ENCODE assay signal across 18 mouse cellular contexts in genomic region chr6:83180605-83181004, GRCm38 (mm10). TPM values are rescaled to one million over a fixed set of nuclear protein-coding genes. Genes with fewer than 3 reads are reported as not detected.
A peak's percentile ranks its signal among the peaks of the same experiment; 100 is the strongest.
DNase-seq lines count a peak whose midpoint lies in the region; ATAC-seq and TF ChIP-seq lines count a peak whose summit lies in the region.
"Had no signal": no experiment of that assay in that cellular context is flagged by ENCODE, and none has a peak within 500 bp of the region (broad histone marks: within the 10 kb centered on the region; RNA-seq: fewer than 3 reads in every experiment).

No protein-coding gene starts in this region.

- TF ChIP-seq EP300 in liver, postnatal 0 days (IDR thresholded peaks at IDR 0.05; ENCODE audit: low read depth) = no peak

- H3K27ac ChIP-seq in cortical plate, adult 2 months (ENCODE audit: insufficient read depth, low read length) = no peak overlapping the region
- no peak overlapping the region for H3K27ac ChIP-seq in hindbrain, embryonic 16.5 days (ENCODE audit: low read depth, low read length)
- H3K27ac ChIP-seq in midbrain, postnatal 0 days (ENCODE audit: low read depth, low read length) = no peak overlapping the region
- H3K27ac ChIP-seq in kidney, adult 2 months (ENCODE audit: insufficient read depth, low read depth, low read length) = no peak overlapping the region
- H3K27ac ChIP-seq in liver, postnatal 0 days (ENCODE audit: low read depth) = no peak overlapping the region
- H3K27ac ChIP-seq: forebrain, embryonic 12.5 days; stomach, postnatal 0 days had no signal

- H3K36me3 ChIP-seq in hindbrain, embryonic 16.5 days (ENCODE audit: control insufficient read depth, insufficient read depth, low read length) = peaks cover 15% of the 10 kb centered on the region
- H3K36me3 ChIP-seq in midbrain, postnatal 0 days (ENCODE audit: insufficient read depth, low read length) = peaks cover 23% of the 10 kb centered on the region
- peaks cover 2% of the 10 kb centered on the region; the same call in 1 of the 2 replicates for H3K36me3 ChIP-seq in kidney, adult 2 months (ENCODE audit: control insufficient read depth, insufficient read depth, low read length)
- peaks cover 20% of the 10 kb centered on the region for H3K36me3 ChIP-seq in liver, postnatal 0 days (replicated peaks; ENCODE audit: insufficient read depth, low read length)

- H3K4me1 ChIP-seq in cortical plate, adult 2 months (ENCODE audit: control insufficient read depth, insufficient read depth, low read length) = peaks cover 4% of the 10 kb centered on the region; the same call in 1 of the 2 replicates
- peaks cover 21% of the 10 kb centered on the region for H3K4me1 ChIP-seq in hindbrain, embryonic 16.5 days (ENCODE audit: control insufficient read depth, insufficient read depth, low read depth, low read length)
- H3K4me1 ChIP-seq in midbrain, postnatal 0 days (ENCODE audit: insufficient read depth, low read length) = peaks cover 12% of the 10 kb centered on the region
- H3K4me1 ChIP-seq in kidney, adult 2 months (ENCODE audit: control insufficient read depth, insufficient read depth, low read length) = peaks cover 6% of the 10 kb centered on the region
- peaks cover 2% of the 10 kb centered on the region; the same call in 1 of the 2 replicates for H3K4me1 ChIP-seq in liver, postnatal 0 days (ENCODE audit: insufficient read depth)

- peak overlapping the region; percentile 92 for H3K4me3 ChIP-seq in cortical plate, adult 2 months (ENCODE audit: insufficient read depth, low read length)
- H3K4me3 ChIP-seq in hindbrain, embryonic 16.5 days (ENCODE audit: low read length) = peak overlapping the region; percentile 59; the same call in 1 of the 2 replicates
- H3K4me3 ChIP-seq in midbrain, postnatal 0 days (ENCODE audit: low read depth, low read length) = peak overlapping the region; percentile 66
- no peak overlapping the region for H3K4me3 ChIP-seq in kidney, adult 2 months (ENCODE audit: insufficient read depth, low read depth, low read length)
- no peak overlapping the region for H3K4me3 ChIP-seq in liver, postnatal 0 days (ENCODE audit: low read depth, low read length)

- H3K9me3 ChIP-seq in hindbrain, embryonic 16.5 days (ENCODE audit: control insufficient read depth, low read length) = no peaks in the 10 kb centered on the region
- H3K9me3 ChIP-seq in midbrain, postnatal 0 days (ENCODE audit: low read length) = no peaks in the 10 kb centered on the region
- H3K9me3 ChIP-seq in liver, postnatal 0 days (ENCODE audit: low read length) = no peaks in the 10 kb centered on the region
- H3K9me3 ChIP-seq: forebrain, embryonic 12.5 days had no signal

- no peak for ATAC-seq in hindbrain, embryonic 16.5 days
- ATAC-seq in midbrain, postnatal 0 days (ENCODE audit: low FRiP score) = no peak
- no peak for ATAC-seq in liver, postnatal 0 days
- ATAC-seq: activated CD4-positive, CD25-positive, alpha-beta regulatory T cell, adult 4 months had no signal

- H3K4me2 ChIP-seq in hindbrain, embryonic 16.5 days (ENCODE audit: low read length) = peak overlapping the region; percentile 74
- peak overlapping the region; percentile 64 for H3K4me2 ChIP-seq in midbrain, postnatal 0 days (ENCODE audit: low read depth, low read length, poor library complexity, severe bottlenecking)
- no peak overlapping the region for H3K4me2 ChIP-seq in liver, postnatal 0 days (ENCODE audit: low read depth, low read length)

- WGBS in hindbrain, embryonic 16.5 days = 83% methylated on average over 6 of the region's 6 CpGs
- WGBS in midbrain, postnatal 0 days = 83% methylated on average over 6 of the region's 6 CpGs
- 67% methylated on average over 6 of the region's 6 CpGs for WGBS in kidney, adult 2 months
- WGBS in liver, postnatal 0 days (ENCODE audit: insufficient replicate concordance) = 68% methylated on average over 6 of the region's 6 CpGs

- no peaks in the 10 kb centered on the region for H3K27me3 ChIP-seq in hindbrain, embryonic 16.5 days (replicated peaks; ENCODE audit: control insufficient read depth, insufficient read depth, low read length)
- H3K27me3 ChIP-seq in midbrain, postnatal 0 days (ENCODE audit: insufficient read depth, low read length) = no peaks in the 10 kb centered on the region
- H3K27me3 ChIP-seq in kidney, adult 2 months (replicated peaks; ENCODE audit: control insufficient read depth, insufficient read depth, low read length) = no peaks in the 10 kb centered on the region
- no peaks in the 10 kb centered on the region for H3K27me3 ChIP-seq in liver, postnatal 0 days (ENCODE audit: insufficient read depth, low read length)
- H3K27me3 ChIP-seq: forebrain, embryonic 12.5 days had no signal

- DNase-seq in cerebellum, adult 9-10 months = peak; percentile 59
- DNase-seq in cerebellum, adult 18-20 months = no peak
- DNase-seq in midbrain, postnatal 0 days (ENCODE audit: low spot score) = no peak
- no peak for DNase-seq in kidney, adult 2 months
- no peak for DNase-seq in liver, postnatal 0 days
- DNase-seq: cerebellum, adult 11 months; layer of hippocampus, adult 9-11 months; lung, postnatal 10 days; thymus, postnatal 25 days had no signal

- TF ChIP-seq POLR2A in cortical plate, adult 2 months (IDR thresholded peaks at IDR 0.05; ENCODE audit: extremely low read depth, insufficient read depth, low read length) = no peak
- no peak for TF ChIP-seq POLR2A in kidney, adult 2 months (IDR thresholded peaks at IDR 0.05; ENCODE audit: low read depth, low read length)

- no peak for TF ChIP-seq CTCF in cortical plate, adult 2 months (IDR thresholded peaks at IDR 0.05; ENCODE audit: extremely low read depth, insufficient read depth, low read length)
- no peak for TF ChIP-seq CTCF in midbrain, postnatal 0 days (IDR thresholded peaks at IDR 0.05)
- no peak for TF ChIP-seq CTCF in kidney, adult 2 months (conservative IDR thresholded peaks at IDR 0.05; ENCODE audit: insufficient read depth, insufficient read length, low read depth, low read length)
- no peak for TF ChIP-seq CTCF in liver, postnatal 0 days (IDR thresholded peaks at IDR 0.05; ENCODE audit: low read depth)

- no peak overlapping the region for H3K9ac ChIP-seq in hindbrain, embryonic 16.5 days (ENCODE audit: low read depth, low read length)
- peak overlapping the region; percentile 80; the same call in 1 of the 2 replicates for H3K9ac ChIP-seq in midbrain, postnatal 0 days (replicated peaks; ENCODE audit: low read length, poor library complexity, severe bottlenecking)
- H3K9ac ChIP-seq in liver, postnatal 0 days (replicated peaks) = no peak overlapping the region

RNA-seq across cellular contexts. Expression of gene Dctn1, which starts 14.9 kb away (rescaled TPM):
- 332 and 350 TPM in 2 replicates for polyA plus RNA-seq in cortical plate, adult 2 months (2012; rRNA removed)
- polyA plus RNA-seq in hindbrain, embryonic 16.5 days (2015; fragmentation: Nextera tagmentation; extraction: Ambion mirVana) = 155 and 167 TPM in 2 replicates
- total RNA-seq in midbrain, postnatal 0 days (2014; rRNA removed) = 126 and 129 TPM in 2 replicates
- polyA plus RNA-seq in midbrain, postnatal 0 days (2015; fragmentation: Nextera tagmentation; extraction: Ambion mirVana) = 166 TPM in 2 replicates
- 93.1 and 117 TPM in 2 replicates for polyA plus RNA-seq in kidney, adult 2 months (2012; rRNA removed)
- 13.2 and 14.7 TPM in 2 replicates for polyA plus RNA-seq in liver, postnatal 0 days (2015; fragmentation: Nextera tagmentation; extraction: Ambion mirVana)

RNA-seq across cellular contexts. Expression of gene 1700003E16Rik, which starts 24.4 kb away (rescaled TPM):
- polyA plus RNA-seq in cortical plate, adult 2 months (2012; rRNA removed) = 29.7 and 31.4 TPM in 2 replicates
- polyA plus RNA-seq in hindbrain, embryonic 16.5 days (2015; fragmentation: Nextera tagmentation; extraction: Ambion mirVana) = 11.0 and 12.9 TPM in 2 replicates
- 15.6 and 20.5 TPM in 2 replicates for total RNA-seq in midbrain, postnatal 0 days (2014; rRNA removed)
- 18.0 and 18.2 TPM in 2 replicates for polyA plus RNA-seq in midbrain, postnatal 0 days (2015; fragmentation: Nextera tagmentation; extraction: Ambion mirVana)
- 1.4 and 1.6 TPM in 2 replicates for polyA plus RNA-seq in kidney, adult 2 months (2012; rRNA removed)
- polyA plus RNA-seq in liver, postnatal 0 days (2015; fragmentation: Nextera tagmentation; extraction: Ambion mirVana) = 0.25 and 0.27 TPM in 2 replicates
- total RNA-seq: granulocyte monocyte progenitor cell, adult 5-6 weeks; neutrophil, adult 5-6 weeks had no signal
- polyA plus RNA-seq: activated CD4-positive, CD25-positive, alpha-beta regulatory T cell, adult 4 months had no signal

RNA-seq across cellular contexts. Expression of gene Wdr54, which starts 24.4 kb away (rescaled TPM):
- 29.0 and 34.1 TPM in 2 replicates for polyA plus RNA-seq in cortical plate, adult 2 months (2012; rRNA removed)
- 19.3 and 21.1 TPM in 2 replicates for polyA plus RNA-seq in hindbrain, embryonic 16.5 days (2015; fragmentation: Nextera tagmentation; extraction: Ambion mirVana)
- 12.7 and 15.9 TPM in 2 replicates for total RNA-seq in midbrain, postnatal 0 days (2014; rRNA removed)
- 21.5 and 27.5 TPM in 2 replicates for polyA plus RNA-seq in midbrain, postnatal 0 days (2015; fragmentation: Nextera tagmentation; extraction: Ambion mirVana)
- 4.4 and 4.7 TPM in 2 replicates for polyA plus RNA-seq in kidney, adult 2 months (2012; rRNA removed)
- polyA plus RNA-seq in liver, postnatal 0 days (2015; fragmentation: Nextera tagmentation; extraction: Ambion mirVana) = 0.17 and 0.20 TPM in 2 replicates
- total RNA-seq: granulocyte monocyte progenitor cell, adult 5-6 weeks; neutrophil, adult 5-6 weeks had no signal

RNA-seq across cellular contexts. Expression of gene Slc4a5, which starts 39.0 kb away (rescaled TPM):
- 0.06 and 0.35 TPM in 2 replicates for polyA plus RNA-seq in cortical plate, adult 2 months (2012; rRNA removed)
- 2.5 and 2.8 TPM in 2 replicates for polyA plus RNA-seq in hindbrain, embryonic 16.5 days (2015; fragmentation: Nextera tagmentation; extraction: Ambion mirVana)
- total RNA-seq in midbrain, postnatal 0 days (2014; rRNA removed) = 0.57 and 3.3 TPM in 2 replicates
- 0.16 and 0.25 TPM in 2 replicates for polyA plus RNA-seq in midbrain, postnatal 0 days (2015; fragmentation: Nextera tagmentation; extraction: Ambion mirVana)
- 3.3 TPM in 2 replicates for polyA plus RNA-seq in kidney, adult 2 months (2012; rRNA removed)
- polyA plus RNA-seq in liver, postnatal 0 days (2015; fragmentation: Nextera tagmentation; extraction: Ambion mirVana) = 0.04 and 0.05 TPM in 2 replicates
- total RNA-seq: gastrocnemius, adult 18-20 months; granulocyte monocyte progenitor cell, adult 5-6 weeks; megakaryocyte-erythroid progenitor cell, adult 5-6 weeks; neutrophil, adult 5-6 weeks had no signal

RNA-seq across cellular contexts. Expression of gene Rtkn, which starts 45.3 kb away (rescaled TPM):
- polyA plus RNA-seq in cortical plate, adult 2 months (2012; rRNA removed) = 163 and 169 TPM in 2 replicates
- 18.9 and 20.3 TPM in 2 replicates for polyA plus RNA-seq in hindbrain, embryonic 16.5 days (2015; fragmentation: Nextera tagmentation; extraction: Ambion mirVana)
- 24.3 and 30.9 TPM in 2 replicates for total RNA-seq in midbrain, postnatal 0 days (2014; rRNA removed)
- polyA plus RNA-seq in midbrain, postnatal 0 days (2015; fragmentation: Nextera tagmentation; extraction: Ambion mirVana) = 12.5 and 14.6 TPM in 2 replicates
- 73.6 and 96.1 TPM in 2 replicates for polyA plus RNA-seq in kidney, adult 2 months (2012; rRNA removed)
- polyA plus RNA-seq in liver, postnatal 0 days (2015; fragmentation: Nextera tagmentation; extraction: Ambion mirVana) = 7.0 and 7.1 TPM in 2 replicates
- total RNA-seq: megakaryocyte-erythroid progenitor cell, adult 5-6 weeks; neutrophil, adult 5-6 weeks had no signal
- polyA plus RNA-seq: activated CD4-positive, CD25-positive, alpha-beta regulatory T cell, adult 4 months had no signal

Comparison
In these comparisons a context has a peak if more than half of its experiments do, and no peak if none do; other contexts are left out.
1. H3K4me3 ChIP-seq: peak in cortical plate, adult 2 months (single experiment), hindbrain, embryonic 16.5 days (single experiment) and midbrain, postnatal 0 days (single experiment); none in kidney, adult 2 months (single experiment) and liver, postnatal 0 days (single experiment).